In the genomic region with DNA sequence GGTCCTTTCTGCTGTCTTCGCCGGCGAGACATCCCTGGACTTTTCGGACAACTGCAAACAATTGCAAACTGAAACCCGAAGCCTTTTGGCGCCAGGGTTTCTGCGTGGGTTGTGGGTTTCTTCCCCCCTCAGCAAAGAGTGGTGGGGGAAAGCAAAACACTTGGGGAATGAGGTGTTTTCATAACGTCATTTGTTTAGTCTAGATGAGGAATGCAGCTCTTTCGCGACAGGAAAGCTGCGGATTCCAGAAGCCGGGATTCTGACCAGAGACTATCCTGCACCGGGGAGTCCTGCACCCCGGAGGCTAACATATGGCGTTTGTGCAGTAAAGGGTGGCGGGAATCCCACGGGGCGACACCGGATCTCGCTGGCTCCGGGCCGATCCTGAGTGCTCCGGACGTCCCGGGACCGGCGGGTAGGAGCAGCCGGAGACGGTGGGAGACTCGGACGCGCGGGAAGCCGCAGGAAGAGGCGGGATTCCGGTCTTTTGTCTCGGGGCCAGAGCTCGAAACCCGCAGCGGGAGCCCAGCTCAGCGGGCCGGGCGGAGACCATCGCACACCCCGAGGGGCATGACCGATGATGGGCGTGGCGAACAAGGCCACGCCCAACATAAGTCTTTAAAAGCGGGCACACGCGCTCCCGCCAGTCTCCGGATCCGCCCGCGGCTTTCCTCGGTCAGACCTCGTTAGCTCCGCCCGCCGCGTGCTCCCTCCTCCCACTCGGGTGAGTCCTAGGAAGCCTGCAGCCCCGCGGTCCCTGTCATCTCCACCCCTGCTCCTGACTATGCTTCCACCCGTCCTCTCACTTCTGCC, we compare ENCODE assay signal across 8 mouse cellular contexts. TPM values are rescaled to one million over a fixed set of nuclear protein-coding genes. Genes with fewer than 3 reads are reported as not detected.
DNase-seq lines count a peak whose midpoint lies in the region; ATAC-seq and TF ChIP-seq lines count a peak whose summit lies in the region.

A gene (plus strand): TSS at position 259 of the 813 bp plus-strand sequence.

- no peak for TF ChIP-seq POLR2A in CH12.LX (IDR thresholded peaks at IDR 0.05; ENCODE audit: low read depth, low read length)
- peak; percentile 63 for TF ChIP-seq POLR2A in testis, adult 2 months (IDR thresholded peaks at IDR 0.05; ENCODE audit: control insufficient read depth, low read depth, low read length)

- H3K9ac ChIP-seq in CH12.LX (ENCODE audit: insufficient read depth, low read depth), result no peak within 1 kb of the TSS
- peak within 1 kb of the TSS; percentile 95 for H3K9ac ChIP-seq in heart, embryonic 14.5 days (ENCODE audit: low read length)
- peak within 1 kb of the TSS; percentile 64 for H3K9ac ChIP-seq in liver, embryonic 16.5 days (ENCODE audit: low read depth, low read length)
- peak within 1 kb of the TSS; percentile 78 for H3K9ac ChIP-seq in neural tube, embryonic 12.5 days

- H3K27ac ChIP-seq in CH12.LX (ENCODE audit: insufficient read depth, low read depth), result no peak within 1 kb of the TSS
- peak within 1 kb of the TSS; percentile 98 for H3K27ac ChIP-seq in heart, embryonic 14.5 days (replicated peaks in 1 of 2; ENCODE audit: control insufficient read depth in 1 of 2, insufficient read depth in 1 of 2, low read depth in 2 of 2, low read length in 2 of 2)
- peak within 1 kb of the TSS; percentile 57 for H3K27ac ChIP-seq in liver, embryonic 16.5 days (ENCODE audit: low read length)
- peak within 1 kb of the TSS; percentile 76 for H3K27ac ChIP-seq in neural tube, embryonic 12.5 days
- peak within 1 kb of the TSS; percentile 34; the same call in 1 of the 2 replicates for H3K27ac ChIP-seq in testis, adult 2 months (ENCODE audit: control insufficient read depth, insufficient read depth, low read depth, low read length)

- no peaks in the 10 kb centered on the region for H3K4me1 ChIP-seq in CH12.LX (ENCODE audit: control insufficient read depth in 1 of 2, insufficient read depth in 2 of 2)
- peaks cover 15 to 42% of the 10 kb centered on the region in 2 experiments for H3K4me1 ChIP-seq in heart, embryonic 14.5 days (ENCODE audit: control insufficient read depth in 2 of 2, insufficient read depth in 2 of 2, low read length in 2 of 2)
- peaks cover 5% of the 10 kb centered on the region for H3K4me1 ChIP-seq in liver, embryonic 16.5 days (ENCODE audit: control insufficient read depth, low read depth, low read length)
- peaks cover 23% of the 10 kb centered on the region for H3K4me1 ChIP-seq in neural tube, embryonic 12.5 days
- peaks cover 16% of the 10 kb centered on the region for H3K4me1 ChIP-seq in testis, adult 2 months (ENCODE audit: control insufficient read depth, insufficient read depth, low read length)

- H3K79me2 ChIP-seq in CH12.LX (replicated peaks; ENCODE audit: control insufficient read depth, extremely low read depth, insufficient read depth, poor library complexity, severe bottlenecking), result no peaks in the 10 kb centered on the region

- no peaks in the 10 kb centered on the region for H3K27me3 ChIP-seq in CH12.LX (replicated peaks)
- no peaks in the 10 kb centered on the region for H3K27me3 ChIP-seq in heart, embryonic 14.5 days (ENCODE audit: control insufficient read depth, insufficient read depth, low read length)
- H3K27me3 ChIP-seq in liver, embryonic 16.5 days (ENCODE audit: control insufficient read depth, insufficient read depth, low read depth, low read length), result peaks cover 26% of the 10 kb centered on the region
- no peaks in the 10 kb centered on the region for H3K27me3 ChIP-seq in neural tube, embryonic 12.5 days (replicated peaks)
- no peaks in the 10 kb centered on the region for H3K27me3 ChIP-seq in testis, adult 2 months (ENCODE audit: control insufficient read depth, insufficient read depth, low read length)

- TF ChIP-seq RAD21 in CH12.LX (IDR thresholded peaks at IDR 0.05; ENCODE audit: low read depth, low read length), result no peak

- DNase-seq in CH12.LX (ENCODE audit: extremely low read depth), result peak; percentile 22
- peak; percentile 41 for DNase-seq in c-Kit-negative CD71-positive TER-119-positive erythroid progenitor cells, embryonic 14.5 days (ENCODE audit: low read depth, low spot score)
- DNase-seq in fibroblast of lung, adult 2 months (ENCODE audit: low read depth), result peak; percentile 63
- DNase-seq in kidney, postnatal 10 days, result peak; percentile 95

- TF ChIP-seq EP300 in CH12.LX (IDR thresholded peaks at IDR 0.05; ENCODE audit: low read length), result no peak

- H3K4me2 ChIP-seq in CH12.LX (ENCODE audit: insufficient read depth, low read depth, poor library complexity, severe bottlenecking), result peak within 1 kb of the TSS; percentile 79
- H3K4me2 ChIP-seq in heart, embryonic 14.5 days (ENCODE audit: low read length), result peak within 1 kb of the TSS; percentile 85
- H3K4me2 ChIP-seq in liver, embryonic 16.5 days (ENCODE audit: low read depth, low read length), result peak within 1 kb of the TSS; percentile 73
- peak within 1 kb of the TSS; percentile 74 for H3K4me2 ChIP-seq in neural tube, embryonic 12.5 days (replicated peaks)

- peaks cover 5% of the 10 kb centered on the region for H3K9me3 ChIP-seq in CH12.LX (replicated peaks; ENCODE audit: low read length)
- no peaks in the 10 kb centered on the region for H3K9me3 ChIP-seq in heart, embryonic 14.5 days (ENCODE audit: control insufficient read depth, low read length)
- H3K9me3 ChIP-seq in liver, embryonic 16.5 days (replicated peaks; ENCODE audit: control insufficient read depth, low read length), result no peaks in the 10 kb centered on the region
- no peaks in the 10 kb centered on the region for H3K9me3 ChIP-seq in neural tube, embryonic 12.5 days

- H3K4me3 ChIP-seq in CH12.LX (replicated peaks in 1 of 3; ENCODE audit: low read depth in 2 of 3, low read length in 2 of 3, poor library complexity in 1 of 3), result peak within 1 kb of the TSS in 2 of 3 experiments; percentile 30 to 31
- H3K4me3 ChIP-seq in heart, embryonic 14.5 days (ENCODE audit: control insufficient read depth in 1 of 2, insufficient read depth in 1 of 2, low read depth in 1 of 2, low read length in 2 of 2), result peak within 1 kb of the TSS; percentile 87 to 97
- peak within 1 kb of the TSS; percentile 67 for H3K4me3 ChIP-seq in liver, embryonic 16.5 days (ENCODE audit: low read depth, low read length)
- peak within 1 kb of the TSS; percentile 65 for H3K4me3 ChIP-seq in neural tube, embryonic 12.5 days
- H3K4me3 ChIP-seq in testis, adult 2 months (ENCODE audit: control insufficient read depth, low read depth, low read length), result peak within 1 kb of the TSS; percentile 78

- in situ Hi-C loops in CH12.LX (cut with MboI; ENCODE audit: low pct_ligation_motif_present, low pct_unique_long_range_greater_than_20kb, low sequenced_read_pairs), result no loop called here

- under 1% methylated on average over 58 of the region's 67 CpGs for WGBS in heart, embryonic 14.5 days
- under 1% methylated on average over 67 of the region's 67 CpGs for WGBS in liver, embryonic 16.5 days (ENCODE audit: insufficient replicate concordance)
- under 1% methylated on average over 67 of the region's 67 CpGs for WGBS in neural tube, embryonic 12.5 days

- TF ChIP-seq CTCF in CH12.LX (conservative IDR thresholded peaks at IDR 0.05 in 1 of 2, IDR thresholded peaks at IDR 0.05 in 1 of 2; ENCODE audit: low read depth in 2 of 2, low read length in 2 of 2), result no peak
- TF ChIP-seq CTCF in testis, adult 2 months (IDR thresholded peaks at IDR 0.05; ENCODE audit: control insufficient read depth, insufficient read depth, insufficient replicate concordance, low read depth, low read length), result no peak

- no peaks in the 10 kb centered on the region for H3K36me3 ChIP-seq in CH12.LX (replicated peaks in 1 of 2; ENCODE audit: control insufficient read depth in 1 of 2, insufficient read depth in 1 of 2, low read length in 1 of 2)
- H3K36me3 ChIP-seq in heart, embryonic 14.5 days (ENCODE audit: control insufficient read depth, insufficient read depth, low read length), result no peaks in the 10 kb centered on the region
- no peaks in the 10 kb centered on the region for H3K36me3 ChIP-seq in liver, embryonic 16.5 days (ENCODE audit: control insufficient read depth, insufficient read depth)
- no peaks in the 10 kb centered on the region for H3K36me3 ChIP-seq in neural tube, embryonic 12.5 days
- no peaks in the 10 kb centered on the region for H3K36me3 ChIP-seq in testis, adult 2 months (ENCODE audit: control insufficient read depth, insufficient read depth, low read length)

- dilution Hi-C loops in CH12.LX (cut with MboI; ENCODE audit: extremely low pct_ligation_motif_present, extremely low pct_unique_long_range_greater_than_20kb, low sequenced_read_pairs), result no loop called here

- peak; percentile 91 for ATAC-seq in heart, embryonic 14.5 days (ENCODE audit: insufficient number of reproducible peaks, insufficient read depth, low FRiP score, low read depth)
- peak; percentile 89 for ATAC-seq in liver, embryonic 16.5 days (ENCODE audit: low read depth)
- peak; percentile 95 for ATAC-seq in neural tube, embryonic 12.5 days (ENCODE audit: low FRiP score, low read depth)

TF ChIP-seq in CH12.LX, 34 proteins besides CTCF, POLR2A, EP300 and RAD21:
- TF ChIP-seq MAZ (IDR thresholded peaks at IDR 0.05; ENCODE audit: low read depth, low read length), result no peak
- TF ChIP-seq TBP (conservative IDR thresholded peaks at IDR 0.05; ENCODE audit: low read depth, low read length), result 0 out of 2 replicates have a peak, but pooled peaks have one; percentile 48
TF ChIP-seq in CH12.LX: peak in this region for 1.

RNA-seq across cellular contexts. Expression of the gene that starts here (rescaled TPM):
- 0.92 and 1.3 TPM in 2 replicates for total RNA-seq in CH12.LX (2012; rRNA removed)
- total RNA-seq in CH12.LX (2014; rRNA removed), result 0.82 and 1.2 TPM in 2 replicates
- 0.87 and 1.3 TPM in 2 replicates for polyA plus RNA-seq in CH12.LX (2012; ENCODE audit: insufficient read length, low read depth)
- 451 and 541 TPM in 2 replicates for polyA plus RNA-seq in heart, embryonic 14.5 days (2014; fragmentation: Nextera tagmentation; extraction: Ambion mirVana)
- 15.3 and 15.5 TPM in 2 replicates for polyA plus RNA-seq in liver, embryonic 16.5 days (2015; fragmentation: Nextera tagmentation; extraction: Ambion mirVana)
- 150 and 151 TPM in 2 replicates for polyA plus RNA-seq in neural tube, embryonic 12.5 days (2016; fragmentation: Nextera tagmentation; extraction: Ambion mirVana)
- polyA plus RNA-seq in testis, adult 2 months (2012; rRNA removed), result 37.4 and 40.3 TPM in 2 replicates

Comparison
In these comparisons a context has a peak if more than half of its experiments do, and no peak if none do; other contexts are left out.
1. DNase-seq: peak in every context shown above with its lines; median percentile 95 in kidney, postnatal 10 days; 63 in fibroblast of lung, adult 2 months; 41 in c-Kit-negative CD71-positive TER-119-positive erythroid progenitor cells, embryonic 14.5 days; 22 in CH12.LX.
2. H3K4me3 ChIP-seq: peak in every context shown above with its lines; median percentile 92 in heart, embryonic 14.5 days; 78 in testis, adult 2 months; 67 in liver, embryonic 16.5 days; 65 in neural tube, embryonic 12.5 days; 30 in CH12.LX.